Mouse (Mus musculus) hematopoietic multipotent progenitor cell, adult 10-12 weeks (in vitro differentiated cells): ENCODE data around the gene Hectd3. TPM values are rescaled to one million over a fixed set of nuclear protein-coding genes. Genes with fewer than 3 reads are reported as not detected.

ENCODE experiments used
- polyA plus RNA-seq: library from polyadenylated mRNA; stranded (reverse); fragments of >175 nt; gene quantifications from 2 replicates; pipeline ENCODE4 v1.2.3, GENCODE M21; 2012; ENCODE audit warnings: low replicate concordance

Gene Hectd3
- 22.0 and 30.3 TPM in 2 replicates for polyA plus RNA-seq

DNA sequence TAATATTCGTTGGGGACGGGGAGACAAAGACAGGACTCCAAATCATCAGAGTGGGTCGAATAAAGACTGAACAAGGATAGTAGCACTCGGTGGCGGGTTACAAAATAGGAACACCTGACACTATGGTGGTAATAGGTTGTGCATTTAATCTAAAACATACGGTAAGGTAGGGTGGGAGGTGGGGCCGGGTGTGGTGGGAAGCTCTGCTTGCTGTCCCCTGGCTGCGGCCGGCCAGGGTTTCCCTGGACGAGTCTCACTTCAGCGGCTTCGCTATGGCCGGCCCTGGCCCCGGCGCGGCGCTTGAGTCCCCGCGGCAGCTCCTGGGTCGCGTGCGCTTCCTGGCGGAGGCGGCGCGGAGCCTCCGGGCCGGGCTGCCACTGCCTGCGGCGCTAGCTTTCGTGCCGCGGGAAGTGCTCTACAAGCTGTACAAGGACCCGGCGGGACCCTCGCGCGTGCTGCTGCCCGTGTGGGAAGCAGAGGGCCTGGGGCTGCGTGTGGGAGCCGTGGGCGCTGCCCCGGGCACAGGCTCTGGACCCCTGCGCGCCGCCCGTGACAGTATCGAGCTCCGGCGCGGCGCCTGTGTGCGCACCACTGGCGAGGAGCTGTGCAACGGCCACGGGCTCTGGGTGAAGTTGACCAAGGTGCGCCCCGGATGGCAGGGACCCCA lies at the start of gene Hectd3:
TSS of gene Hectd3 (plus strand) at position 187 of the 667 bp plus-strand sequence.

GRCm38 (mm10) chr4:116993672-116994621 lies 1.2 kb upstream of the Hectd3 start, which contains the start of gene Urod:
TSS of gene Urod (minus strand) at chr4:116994413.

GRCm38 (mm10) chr4:117019206-117020134 lies 24.4 kb downstream of the Hectd3 start, which contains the start of gene Eif2b3:
TSS of gene Eif2b3 (plus strand) at chr4:117019402.

Other genes starting within 250 kb of the Hectd3 start
- gene Toe1, start 187.7 kb upstream of the Hectd3 start, polyA plus RNA-seq = 2.3 and 5.9 TPM in 2 replicates
- 13.7 and 19.9 TPM in 2 replicates for gene Mutyh, start 187.6 kb upstream of the Hectd3 start, polyA plus RNA-seq
- 0.28 and 0.30 TPM in 2 replicates for gene Hpdl, start 173.6 kb upstream of the Hectd3 start, polyA plus RNA-seq
- gene Zswim5, start 117.9 kb upstream of the Hectd3 start, polyA plus RNA-seq = 0.03 and 0.09 TPM in 2 replicates
- 4.5 and 43.6 TPM in 2 replicates for gene Urod, start 904 bp upstream of the Hectd3 start, polyA plus RNA-seq
- 0.81 and 2.7 TPM in 2 replicates for gene Eif2b3, start 24.1 kb downstream of the Hectd3 start, polyA plus RNA-seq
- 0.15 and 0.34 TPM in 2 replicates for gene Ptch2, start 100.8 kb downstream of the Hectd3 start, polyA plus RNA-seq
- gene Btbd19, start 130.4 kb downstream of the Hectd3 start, polyA plus RNA-seq = 23.7 and 63.1 TPM in 2 replicates
- gene Tctex1d4, start 131.5 kb downstream of the Hectd3 start, polyA plus RNA-seq = 1.3 and 3.0 TPM in 2 replicates
- gene Plk3, start 138.6 kb downstream of the Hectd3 start, polyA plus RNA-seq = 13.9 and 15.8 TPM in 2 replicates
- gene Rps8, start 160.9 kb downstream of the Hectd3 start, polyA plus RNA-seq = 259 and 2,410 TPM in 2 replicates
- 0.65 and 2.0 TPM in 2 replicates for gene Kif2c, start 187.3 kb downstream of the Hectd3 start, polyA plus RNA-seq